Mouse (Mus musculus): ENCODE measurements at regions not wholly inside any gene's neighbourhood (a gene's known extent, or its start where the extent isn't known, plus 50 kb on each side); places are given as distances from the start of the nearest gene placed in this dataset.
A peak's percentile ranks its signal among the peaks of the same experiment; 100 is the strongest.

- no peaks in the 10 kb centered on the region for H3K9me3 ChIP-seq (replicated peaks)
- no peak for ATAC-seq
- 69% methylated on average over 4 of the region's 4 CpGs for WGBS
- no peak overlapping the region for H3K4me3 ChIP-seq
- H3K36me3 ChIP-seq (ENCODE audit: poor library complexity, severe bottlenecking): no peaks in the 10 kb centered on the region
- H3K9ac ChIP-seq: no peak overlapping the region
- H3K27me3 ChIP-seq: no peaks in the 10 kb centered on the region
- H3K4me1 ChIP-seq: no peaks in the 10 kb centered on the region
- no peak overlapping the region for H3K27ac ChIP-seq
- no peak overlapping the region for H3K4me2 ChIP-seq
Measured at GRCm38 (mm10) chr15:87398396-87398795, 145.7 kb upstream of the Fam19a5 start.

- WGBS: 86% methylated on average over 5 of the region's 5 CpGs
- H3K9ac ChIP-seq: no peak overlapping the region
- no peak overlapping the region for H3K4me3 ChIP-seq
- H3K9me3 ChIP-seq (replicated peaks): no peaks in the 10 kb centered on the region
- ATAC-seq: no peak
- H3K27me3 ChIP-seq: no peaks in the 10 kb centered on the region
- H3K36me3 ChIP-seq (ENCODE audit: poor library complexity, severe bottlenecking): no peaks in the 10 kb centered on the region
- no peak overlapping the region for H3K27ac ChIP-seq
- no peak overlapping the region for H3K4me2 ChIP-seq
- no peaks in the 10 kb centered on the region for H3K4me1 ChIP-seq
Measured at GRCm38 (mm10) chr15:87405689-87406088, 138.4 kb upstream of the Fam19a5 start.

- WGBS: 55% methylated on average over 12 of the region's 12 CpGs
- no peaks in the 10 kb centered on the region for H3K36me3 ChIP-seq (ENCODE audit: poor library complexity, severe bottlenecking)
- H3K4me2 ChIP-seq: no peak overlapping the region
- no peaks in the 10 kb centered on the region for H3K27me3 ChIP-seq
- H3K9me3 ChIP-seq (replicated peaks): no peaks in the 10 kb centered on the region
- H3K9ac ChIP-seq: no peak overlapping the region
- H3K4me3 ChIP-seq: no peak overlapping the region
- H3K27ac ChIP-seq: no peak overlapping the region
- no peak for ATAC-seq
- peaks cover 4% of the 10 kb centered on the region; the same call in 1 of the 2 replicates for H3K4me1 ChIP-seq
Measured at GRCm38 (mm10) chr15:87411978-87412377, 132.1 kb upstream of the Fam19a5 start.

- H3K4me3 ChIP-seq: no peak overlapping the region
- H3K36me3 ChIP-seq (ENCODE audit: poor library complexity, severe bottlenecking): no peaks in the 10 kb centered on the region
- H3K4me2 ChIP-seq: no peak overlapping the region
- H3K4me1 ChIP-seq: peaks cover 4% of the 10 kb centered on the region; the same call in 1 of the 2 replicates
- 81% methylated on average over 7 of the region's 7 CpGs for WGBS
- no peak overlapping the region for H3K27ac ChIP-seq
- no peak overlapping the region for H3K9ac ChIP-seq
- H3K9me3 ChIP-seq (replicated peaks): no peaks in the 10 kb centered on the region
- H3K27me3 ChIP-seq: no peaks in the 10 kb centered on the region
- no peak for ATAC-seq
Measured at GRCm38 (mm10) chr15:87415996-87416395, 128.1 kb upstream of the Fam19a5 start.

- Histone ChIP-seq H3K4me2 (no peak overlapping the region), H3K9me3 (replicated peaks) (no peaks in the 10 kb centered on the region), H3K36me3 (ENCODE audit: poor library complexity, severe bottlenecking) (no peaks in the 10 kb centered on the region), H3K9ac (no peak overlapping the region), H3K4me1 (no peaks in the 10 kb centered on the region), H3K4me3 (no peak overlapping the region), H3K27ac (no peak overlapping the region), H3K27me3 (no peaks in the 10 kb centered on the region)
- 84% methylated on average over 4 of the region's 4 CpGs for WGBS
- ATAC-seq: no peak
Measured at GRCm38 (mm10) chr15:87421743-87422142, 122.4 kb upstream of the Fam19a5 start.

- Histone ChIP-seq H3K36me3 (ENCODE audit: poor library complexity, severe bottlenecking) (no peaks in the 10 kb centered on the region), H3K9ac (no peak overlapping the region), H3K9me3 (replicated peaks) (no peaks in the 10 kb centered on the region), H3K4me2 (no peak overlapping the region), H3K4me3 (no peak overlapping the region), H3K27ac (no peak overlapping the region), H3K4me1 (no peaks in the 10 kb centered on the region), H3K27me3 (no peaks in the 10 kb centered on the region)
- ATAC-seq: no peak
- 95% methylated on average over 6 of the region's 6 CpGs for WGBS
Measured at GRCm38 (mm10) chr15:87433306-87433705, 110.8 kb upstream of the Fam19a5 start.

GRCm38 (mm10) chr15:87433901-87434300, 110.2 kb upstream of the Fam19a5 start:
- ATAC-seq: no peak
- no peaks in the 10 kb centered on the region for H3K36me3 ChIP-seq (ENCODE audit: poor library complexity, severe bottlenecking)
- H3K9ac ChIP-seq: no peak overlapping the region
- H3K4me2 ChIP-seq: no peak overlapping the region
- H3K4me1 ChIP-seq: no peaks in the 10 kb centered on the region
- no peaks in the 10 kb centered on the region; the same call in 1 of the 2 replicates for H3K9me3 ChIP-seq (replicated peaks)
- no peak overlapping the region for H3K4me3 ChIP-seq
- H3K27ac ChIP-seq: no peak overlapping the region
- WGBS: 80% methylated on average over 12 of the region's 12 CpGs
- no peaks in the 10 kb centered on the region for H3K27me3 ChIP-seq

GRCm38 (mm10) chr15:87435566-87435965, 108.5 kb upstream of the Fam19a5 start:
- no peak overlapping the region for H3K4me3 ChIP-seq
- H3K27me3 ChIP-seq: no peaks in the 10 kb centered on the region
- H3K4me2 ChIP-seq: no peak overlapping the region
- H3K9me3 ChIP-seq (replicated peaks): peaks cover 3% of the 10 kb centered on the region; the same call in 1 of the 2 replicates
- H3K4me1 ChIP-seq: no peaks in the 10 kb centered on the region
- H3K27ac ChIP-seq: no peak overlapping the region
- no peak overlapping the region for H3K9ac ChIP-seq
- ATAC-seq: no peak
- WGBS: 91% methylated on average over 2 of the region's 2 CpGs
- H3K36me3 ChIP-seq (ENCODE audit: poor library complexity, severe bottlenecking): no peaks in the 10 kb centered on the region

GRCm38 (mm10) chr15:87437611-87438010, 106.5 kb upstream of the Fam19a5 start:
- WGBS: 83% methylated on average over 5 of the region's 5 CpGs
- H3K27ac ChIP-seq: no peak overlapping the region
- H3K9me3 ChIP-seq (replicated peaks): peaks cover 3% of the 10 kb centered on the region; the same call in 1 of the 2 replicates
- no peaks in the 10 kb centered on the region for H3K36me3 ChIP-seq (ENCODE audit: poor library complexity, severe bottlenecking)
- H3K27me3 ChIP-seq: no peaks in the 10 kb centered on the region
- H3K9ac ChIP-seq: no peak overlapping the region
- H3K4me1 ChIP-seq: no peaks in the 10 kb centered on the region
- no peak for ATAC-seq
- H3K4me2 ChIP-seq: no peak overlapping the region
- no peak overlapping the region for H3K4me3 ChIP-seq

GRCm38 (mm10) chr15:87458932-87459331, 85.2 kb upstream of the Fam19a5 start:
- 0 out of 2 replicates have a peak, but pooled peaks have one; percentile 30 for ATAC-seq
- H3K4me3 ChIP-seq: no peak overlapping the region
- H3K27me3 ChIP-seq: no peaks in the 10 kb centered on the region
- H3K27ac ChIP-seq: no peak overlapping the region
- no peaks in the 10 kb centered on the region for H3K36me3 ChIP-seq (ENCODE audit: poor library complexity, severe bottlenecking)
- 13% methylated on average over 1 of the region's 1 CpGs for WGBS
- no peak overlapping the region for H3K4me2 ChIP-seq
- no peaks in the 10 kb centered on the region for H3K9me3 ChIP-seq (replicated peaks)
- H3K4me1 ChIP-seq: peaks cover 4% of the 10 kb centered on the region
- H3K9ac ChIP-seq: no peak overlapping the region

GRCm38 (mm10) chr15:87476247-87476646, 67.9 kb upstream of the Fam19a5 start:
- H3K4me2 ChIP-seq: no peak overlapping the region

GRCm38 (mm10) chr15:87476862-87477490, 67.1 kb upstream of the Fam19a5 start:
- Histone ChIP-seq H3K9ac (no peak overlapping the region), H3K4me2 (no peak overlapping the region), H3K4me1 (0 out of 2 replicates have a peak, but pooled peaks cover 5% of the 10 kb centered on the region), H3K27me3 (no peaks in the 10 kb centered on the region), H3K4me3 (no peak overlapping the region), H3K36me3 (ENCODE audit: poor library complexity, severe bottlenecking) (no peaks in the 10 kb centered on the region), H3K27ac (no peak overlapping the region), H3K9me3 (replicated peaks) (no peaks in the 10 kb centered on the region)
- 90% methylated on average over 14 of the region's 14 CpGs for WGBS
- ATAC-seq: no peak

More at GRCm38 (mm10) chr15:87476247-87476646, 67.9 kb upstream of the Fam19a5 start:
- no peaks in the 10 kb centered on the region for H3K27me3 ChIP-seq
- H3K4me1 ChIP-seq: 0 out of 2 replicates have a peak, but pooled peaks cover 5% of the 10 kb centered on the region
- 60% methylated on average over 11 of the region's 11 CpGs for WGBS
- H3K9me3 ChIP-seq (replicated peaks): no peaks in the 10 kb centered on the region
- no peak overlapping the region for H3K9ac ChIP-seq
- no peak overlapping the region for H3K4me3 ChIP-seq
- no peaks in the 10 kb centered on the region for H3K36me3 ChIP-seq (ENCODE audit: poor library complexity, severe bottlenecking)
- H3K27ac ChIP-seq: no peak overlapping the region
- ATAC-seq: no peak

GRCm38 (mm10) chr15:87480758-87481157, 63.3 kb upstream of the Fam19a5 start:
- Histone ChIP-seq H3K4me2 (no peak overlapping the region), H3K9ac (no peak overlapping the region), H3K4me3 (no peak overlapping the region), H3K36me3 (ENCODE audit: poor library complexity, severe bottlenecking) (no peaks in the 10 kb centered on the region), H3K4me1 (peaks cover 17% of the 10 kb centered on the region), H3K27ac (peak overlapping the region; percentile 31; the same call in 1 of the 2 replicates), H3K9me3 (replicated peaks) (no peaks in the 10 kb centered on the region), H3K27me3 (no peaks in the 10 kb centered on the region)
- WGBS: 87% methylated on average over 3 of the region's 3 CpGs
- ATAC-seq: no peak
